Mouse (Mus musculus) liver, embryonic 14.5 days (tissue): ENCODE results near the gene Grhl3.

Source experiments
- CTCF ChIP-seq: IDR thresholded peaks from 2 replicates; pipeline ENCODE4 v1.5.1; 2016; ENCODE audit warnings: antibody characterized with exemption, low read depth, control low read depth
- EP300 ChIP-seq: IDR thresholded peaks from 2 replicates; pipeline ENCODE4 v1.6.1; 2016; ENCODE audit warnings: antibody characterized with exemption, low read depth

DNA sequence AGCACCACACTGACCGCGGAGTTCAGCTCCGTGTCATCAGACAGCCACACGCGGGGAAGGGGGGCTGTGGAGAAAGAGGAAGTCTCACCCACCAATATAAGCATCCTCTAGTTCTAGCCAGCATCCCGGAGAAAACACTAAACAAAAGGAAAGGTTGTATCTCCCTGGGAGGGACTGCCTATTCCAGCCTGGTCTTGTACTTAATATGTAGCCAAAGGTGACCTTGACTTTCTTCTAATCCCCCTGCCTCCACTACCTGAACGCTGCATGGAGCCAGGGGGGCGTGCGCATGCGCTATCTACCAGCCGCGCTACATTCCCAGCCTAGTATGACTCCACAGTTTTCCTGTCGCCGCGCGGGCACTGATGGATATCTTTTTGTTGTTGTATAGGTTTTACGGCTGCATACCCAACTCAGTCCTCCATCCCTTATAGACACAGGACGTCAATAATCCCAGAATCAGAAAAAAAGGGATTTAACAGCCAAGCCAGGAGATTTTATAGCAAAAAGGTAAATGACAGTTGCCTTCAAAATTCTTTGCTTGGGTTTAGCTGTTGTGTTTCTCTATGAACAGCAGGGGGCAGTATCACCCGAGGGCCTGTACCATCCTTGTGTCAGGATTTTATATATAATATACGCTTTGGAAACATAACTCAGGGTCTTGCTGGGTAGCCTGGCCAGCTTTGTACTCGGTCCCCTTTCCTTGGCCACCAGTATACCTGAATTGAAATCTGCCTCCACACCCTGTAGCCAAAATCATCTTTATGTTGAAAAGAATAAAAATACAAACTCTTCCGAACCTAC, 65.7 kb downstream of the Grhl3 start:
- TF ChIP-seq CTCF (peak; percentile 77), EP300 (no peak)
